Mouse (Mus musculus): ENCODE results near the gene Ldb2. TPM values are rescaled to one million over a fixed set of nuclear protein-coding genes. Genes with fewer than 3 reads are reported as not detected.

Ldb2 gene
- 3.2 TPM for polyA plus RNA-seq (2014; fragmentation: Illumina TruSeq; extraction: RNeasy Lipid Tissue Mini Kit (QIAGEN cat#74804); ENCODE audit: low replicate concordance)

DNA sequence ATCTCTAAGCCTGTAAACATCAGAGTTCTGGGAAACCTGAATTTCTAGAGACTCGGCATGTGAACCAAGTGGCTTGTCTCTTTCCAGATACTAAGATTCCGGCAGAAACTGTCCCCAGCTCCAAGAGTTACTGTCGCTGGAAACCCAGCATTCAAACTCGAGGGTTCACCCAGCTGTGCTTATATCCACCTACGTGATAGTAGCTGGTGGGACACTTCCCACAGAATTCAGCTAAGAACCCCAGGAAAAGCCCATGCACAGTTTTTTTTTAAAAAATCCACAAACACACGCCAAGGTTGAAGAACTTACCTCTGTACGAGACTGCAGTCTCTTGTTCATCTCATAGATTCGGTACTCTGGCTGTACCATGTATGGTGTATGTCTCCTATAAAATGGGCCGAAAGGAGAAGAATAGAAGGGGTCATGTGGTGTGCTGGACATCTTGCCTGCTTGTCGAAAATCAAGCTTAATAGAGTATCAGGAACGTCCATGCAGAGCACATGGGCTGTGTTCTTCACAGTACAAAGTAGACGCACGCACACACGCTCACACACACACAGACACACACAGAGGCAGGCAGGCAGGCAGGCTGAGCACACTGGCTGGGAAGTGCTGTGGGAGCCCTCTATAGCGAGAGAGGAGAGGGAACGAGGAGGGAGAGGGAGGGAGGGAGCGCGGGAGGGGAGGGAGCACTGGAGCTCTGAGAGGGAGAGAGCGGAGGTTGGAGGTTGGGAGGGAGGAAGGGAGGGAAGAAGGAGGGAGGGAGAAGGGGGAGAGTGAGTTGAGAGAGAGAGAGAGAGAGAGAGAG is at the start of gene Ldb2:
Gene Ldb2, minus strand, starts transcription at position 628 of the 808 bp plus-strand sequence.

Measured in small intestine, adult 10 weeks (tissue).